Mouse (Mus musculus): Measurements from ENCODE around the gene 1700029F12Rik.

The 1700029F12Rik gene

GRCm38 (mm10) chr13:97020122-97020521 lies 14.0 kb downstream of the 1700029F12Rik start:
- DNase-seq: no peak

DNA sequence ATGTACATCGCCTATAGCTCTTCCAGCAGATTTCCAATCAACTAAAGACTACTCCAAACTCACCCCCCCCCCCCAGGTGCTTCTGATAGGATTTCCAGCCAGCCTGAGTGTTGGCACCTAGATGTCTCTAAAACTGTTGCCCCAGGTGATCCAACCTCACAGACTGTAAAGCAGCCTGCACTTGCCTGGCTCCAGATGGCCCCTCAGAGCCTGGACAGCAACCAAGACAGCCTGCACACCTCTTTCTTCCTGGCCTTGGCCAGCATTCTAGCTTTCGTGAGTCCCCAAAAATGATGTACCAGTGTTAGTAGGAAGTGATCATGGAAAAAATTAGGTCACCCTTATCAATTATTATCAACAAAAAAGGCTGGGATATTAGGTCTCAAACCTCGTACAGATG lies 16.5 kb downstream of the 1700029F12Rik start:
- peak; percentile 5 for DNase-seq

- no peak for DNase-seq
These were observed 19.8 kb downstream of the 1700029F12Rik start for GRCm38 (mm10) chr13:97014366-97014765.

- DNase-seq: peak; percentile 39
These were observed 25.7 kb downstream of the 1700029F12Rik start for GRCm38 (mm10) chr13:97008266-97009153.

- peak; percentile 5 for DNase-seq
These were observed 26.5 kb downstream of the 1700029F12Rik start for GRCm38 (mm10) chr13:97007501-97008265.

GRCm38 (mm10) chr13:97006784-97007183 lies 27.4 kb downstream of the 1700029F12Rik start:
- no peak for DNase-seq

GRCm38 (mm10) chr13:96997080-96997479 lies 37.1 kb downstream of the 1700029F12Rik start:
- DNase-seq: no peak

DNA sequence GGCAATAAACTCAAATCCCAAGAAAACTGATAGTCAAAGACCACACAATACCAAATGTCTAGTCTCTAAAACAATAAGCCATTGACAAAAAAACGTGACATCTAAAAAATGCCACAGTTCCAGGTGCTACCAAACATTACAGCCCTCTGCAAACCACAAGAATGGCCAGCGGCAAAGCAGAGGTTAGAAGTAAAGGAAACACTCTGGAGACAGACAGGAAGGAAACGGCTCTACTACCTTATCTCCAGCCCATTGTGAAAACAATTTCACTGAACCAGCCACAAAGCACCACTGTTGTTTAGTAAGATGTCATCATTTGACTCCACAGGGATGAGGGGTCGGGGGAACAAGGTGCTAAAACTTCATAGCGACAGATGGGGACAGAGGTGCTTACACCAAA lies 38.9 kb downstream of the 1700029F12Rik start:
- DNase-seq: no peak

- DNase-seq: no peak
These were observed 40.7 kb downstream of the 1700029F12Rik start for GRCm38 (mm10) chr13:96993291-96993989.

DNA sequence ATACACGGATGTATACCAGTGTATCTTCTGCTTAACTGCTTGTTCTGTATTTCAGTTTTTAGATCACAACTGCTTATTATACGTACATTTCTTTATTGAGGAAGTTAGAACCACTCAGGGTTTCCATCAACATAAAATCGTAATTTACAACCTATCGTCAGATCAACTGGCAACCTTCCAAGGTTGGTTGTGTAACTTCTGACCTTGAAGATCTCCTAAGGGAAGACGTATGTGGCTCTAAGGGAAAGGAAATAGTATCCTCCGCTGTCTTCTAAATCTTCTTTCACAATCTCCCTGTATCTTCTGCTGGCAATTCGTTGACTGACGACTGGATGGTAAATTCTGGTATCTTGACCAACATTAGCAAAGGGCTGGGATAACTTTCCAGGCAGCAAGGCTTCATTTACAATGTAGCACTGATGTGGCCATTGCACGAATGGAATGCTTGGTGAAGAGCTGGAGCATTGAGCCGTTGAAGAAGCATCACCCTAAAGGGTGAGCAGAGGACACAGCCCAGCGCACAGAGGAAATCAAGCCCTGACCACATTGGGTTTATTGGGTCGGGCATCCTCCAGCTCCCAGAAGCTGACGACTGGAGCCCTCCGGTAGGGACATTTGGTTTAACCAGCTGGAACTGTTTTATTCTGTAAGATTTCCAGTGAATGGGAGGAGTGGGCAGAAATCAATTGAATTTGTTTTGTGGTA lies 43.4 kb downstream of the 1700029F12Rik start:
- DNase-seq: no peak

DNA sequence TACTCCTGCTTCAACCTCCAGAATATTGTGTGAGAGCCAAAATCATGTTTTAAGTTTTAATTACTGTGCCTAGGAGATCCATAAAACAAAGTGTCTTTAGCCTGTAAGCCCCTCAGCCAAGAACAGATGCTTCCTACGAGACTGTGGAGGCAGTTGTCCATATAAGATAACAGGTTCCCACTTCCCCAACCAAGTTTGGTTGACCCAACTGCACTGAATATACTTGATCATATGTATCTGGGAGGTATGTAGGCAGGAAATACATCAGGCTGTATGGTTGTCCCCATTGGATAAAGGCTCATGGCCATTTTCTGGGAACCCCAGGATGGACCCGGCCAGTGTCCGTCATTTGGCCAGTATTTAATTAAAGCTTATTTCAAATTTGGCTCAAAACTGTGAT lies 44.1 kb downstream of the 1700029F12Rik start:
- DNase-seq: no peak

DNA sequence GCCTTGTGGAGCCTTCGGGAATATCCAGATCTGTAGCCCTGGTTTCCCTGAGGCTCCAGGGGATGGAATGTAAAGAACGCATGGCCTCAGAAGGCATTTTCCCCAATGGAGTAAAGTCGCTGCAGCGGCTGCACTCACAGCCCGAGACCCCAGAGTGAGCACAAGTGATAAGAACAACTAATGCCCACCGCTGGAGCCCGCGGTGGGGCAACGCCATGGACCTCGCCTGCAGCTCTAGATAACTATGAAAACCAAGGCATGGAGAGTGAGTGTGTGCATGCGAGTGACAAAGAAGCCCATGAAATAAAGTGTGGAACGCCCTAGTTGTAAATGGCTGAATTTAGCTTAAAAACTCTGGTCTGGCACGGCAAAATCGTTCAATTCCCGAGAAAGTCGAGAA lies 45.0 kb downstream of the 1700029F12Rik start:
- DNase-seq: no peak

DNA sequence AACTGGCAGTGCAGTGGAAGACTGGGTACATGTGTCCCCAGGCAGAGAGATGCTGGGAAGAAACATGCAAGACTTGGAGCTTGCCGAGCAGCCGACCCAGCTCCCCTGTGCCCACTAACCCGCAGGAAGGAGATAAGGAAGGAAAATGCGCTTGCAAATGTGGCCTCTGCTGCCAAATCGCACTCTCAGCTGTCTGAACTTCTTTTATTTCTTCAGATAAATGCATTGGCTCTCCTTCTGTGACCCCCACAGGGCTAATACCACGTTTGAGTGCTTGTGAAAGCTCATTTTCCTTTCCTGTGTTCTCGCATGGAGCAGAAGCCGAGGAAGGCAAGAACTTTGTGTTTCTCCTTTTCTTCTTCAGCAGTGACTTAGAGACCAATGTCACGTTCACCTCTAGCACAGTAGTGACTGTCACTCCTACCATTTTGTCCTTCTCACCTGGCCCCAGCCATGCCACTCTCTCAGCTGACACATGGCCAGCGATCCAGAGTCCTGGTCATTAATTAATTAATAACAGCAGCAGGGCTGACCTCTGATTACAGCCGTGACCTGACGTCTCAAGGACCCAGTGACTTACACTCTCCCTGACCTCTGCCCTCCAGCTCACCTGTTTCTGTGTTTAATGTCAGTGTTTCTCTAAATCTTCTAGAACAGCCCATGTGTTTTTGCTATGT lies 48.4 kb downstream of the 1700029F12Rik start:
- no peak for DNase-seq

GRCm38 (mm10) chr13:96984688-96985087 lies 49.5 kb downstream of the 1700029F12Rik start:
- DNase-seq: no peak

GRCm38 (mm10) chr13:96983251-96984126 lies 50.7 kb downstream of the 1700029F12Rik start:
- DNase-seq: peak; percentile 10

- DNase-seq: no peak
These were observed 53.6 kb downstream of the 1700029F12Rik start for GRCm38 (mm10) chr13:96980561-96980960.

DNA sequence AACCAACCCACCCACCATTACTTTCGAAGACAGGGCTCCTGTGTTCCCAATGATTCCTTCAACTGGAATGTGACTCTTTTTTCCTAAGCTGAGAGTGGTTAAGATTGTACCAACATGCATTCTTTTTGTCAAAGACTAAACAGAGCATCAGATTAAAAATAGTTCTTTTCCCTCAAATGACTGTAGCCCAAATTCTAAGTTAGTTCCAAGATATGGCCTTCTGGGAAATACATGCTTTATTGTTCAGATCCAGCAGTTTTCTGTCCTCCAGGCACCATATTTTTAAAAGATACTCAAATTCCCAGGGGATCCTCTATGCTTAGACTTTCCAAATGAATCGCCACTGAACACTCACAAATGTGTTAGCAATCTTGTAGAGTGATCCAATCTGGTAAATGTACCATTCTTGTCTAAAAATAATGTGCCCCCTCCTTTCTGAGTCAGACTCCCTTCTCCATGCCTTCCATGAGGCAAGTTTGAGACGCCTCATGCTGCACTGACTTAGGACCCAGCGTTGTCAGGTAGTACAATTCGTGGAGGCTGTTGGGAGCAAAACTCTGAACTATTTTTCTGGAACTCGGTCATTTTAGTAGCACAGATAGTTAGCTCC lies 57.1 kb downstream of the 1700029F12Rik start:
- DNase-seq: no peak

DNA sequence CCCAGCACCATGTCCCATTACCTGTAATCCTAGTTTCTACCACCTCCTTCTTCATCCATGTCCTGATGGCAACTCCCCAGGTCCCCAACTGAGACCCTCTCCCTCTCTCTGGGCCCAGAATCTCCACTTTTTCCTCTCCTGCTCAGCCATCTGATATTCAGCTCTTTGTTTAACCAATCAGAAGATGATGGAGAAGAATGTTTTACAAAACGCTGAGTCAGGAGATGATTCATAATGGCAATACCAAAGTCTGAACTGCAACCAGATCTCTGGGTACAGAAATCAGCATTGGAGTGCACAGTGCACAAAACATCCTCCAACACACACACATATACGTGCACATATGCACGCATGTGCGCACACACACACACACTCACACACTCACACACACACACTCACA lies 60.8 kb downstream of the 1700029F12Rik start:
- DNase-seq: no peak

Measured in layer of hippocampus, adult 9-11 months (tissue).